Mouse (Mus musculus) limb, embryonic 12.5 days (tissue): ENCODE data around the gene Gpc5. TPM values are rescaled to one million over a fixed set of nuclear protein-coding genes. Genes with fewer than 3 reads are reported as not detected.

Experiments used
- ATAC-seq: fragments of 200-750 bp; cut with Nextera tagmentation; 2 replicates; pipeline ENCODE4 v1.8.0; 2017; ENCODE audit warnings: low read depth, moderate TSS enrichment; ENCODE audit not compliant: insufficient number of reproducible peaks, insufficient read depth, low FRiP score, low TSS enrichment
- H3K27ac ChIP-seq: fragments of 300-500 bp; sonication (generic); 2 replicates; pipeline ENCODE4 v1.5.1; 2016; ENCODE audit warnings: mild to moderate bottlenecking, moderate library complexity
- H3K27me3 ChIP-seq: fragments of 300-500 bp; sonication (generic); 2 replicates; pipeline ENCODE4 v1.6.1; 2016; ENCODE audit warnings: mild to moderate bottlenecking, moderate library complexity
- H3K36me3 ChIP-seq: fragments of 300-500 bp; sonication (generic); 2 replicates; pipeline ENCODE4 v1.6.1; 2016; ENCODE audit warnings: mild to moderate bottlenecking, moderate library complexity
- H3K4me1 ChIP-seq: fragments of 300-500 bp; sonication (generic); replicated peaks from 2 replicates; pipeline ENCODE4 v1.6.1; 2016
- H3K4me2 ChIP-seq: fragments of 300-500 bp; sonication (generic); 2 replicates; pipeline ENCODE4 v1.6.1; 2016; ENCODE audit warnings: mild to moderate bottlenecking, moderate library complexity
- H3K4me3 ChIP-seq: fragments of 300-500 bp; sonication (generic); replicated peaks from 2 replicates; pipeline ENCODE4 v1.5.1; 2016; ENCODE audit warnings: mild to moderate bottlenecking
- H3K9ac ChIP-seq: fragments of 300-500 bp; sonication (generic); replicated peaks from 2 replicates; pipeline ENCODE4 v1.6.1; 2016; ENCODE audit warnings: mild to moderate bottlenecking, moderate library complexity
- H3K9me3 ChIP-seq: fragments of 300-500 bp; sonication (generic); 2 replicates; pipeline ENCODE4 v1.6.1; 2016; ENCODE audit warnings: mild to moderate bottlenecking, moderate library complexity
- WGBS: fragments of 180-500 bp; shearing (Covaris S2); methylation state at CpG from one replicate; pipeline ENCODE4 v1.1.7; 2016; 5-methylcytosine and 5-hydroxymethylcytosine counted together
- polyA plus RNA-seq: library from polyadenylated mRNA; unstranded; fragments of >200 nt; fragmentation: Nextera tagmentation; extraction: Ambion mirVana; gene quantifications from 2 replicates; pipeline ENCODE4 v1.2.1, GENCODE M21; 2016

The Gpc5 gene
- polyA plus RNA-seq, 1 experiment from 2014 or later = 1.2 TPM

GRCm38 (mm10) chr14:115976062-115976461 is 884.0 kb downstream of the Gpc5 start:
- H3K9me3 ChIP-seq = no peaks in the 10 kb centered on the region
- H3K36me3 ChIP-seq = no peaks in the 10 kb centered on the region
- 97% methylated on average over 1 of the region's 1 CpGs for WGBS
- H3K4me2 ChIP-seq = no peak overlapping the region
- H3K9ac ChIP-seq = no peak overlapping the region
- ATAC-seq = no peak
- no peaks in the 10 kb centered on the region for H3K27me3 ChIP-seq
- H3K4me1 ChIP-seq = no peaks in the 10 kb centered on the region
- H3K4me3 ChIP-seq = no peak overlapping the region
- no peak overlapping the region for H3K27ac ChIP-seq

- 76% methylated on average over 2 of the region's 2 CpGs for WGBS
Observed at GRCm38 (mm10) chr14:115979233-115979632, 887.2 kb downstream of the Gpc5 start.

GRCm38 (mm10) chr14:115990764-115991163 is 898.7 kb downstream of the Gpc5 start:
- WGBS = 70% methylated on average over 2 of the region's 2 CpGs
- Histone ChIP-seq H3K27ac (no peak overlapping the region), H3K4me1 (no peaks in the 10 kb centered on the region; the same call in 1 of the 2 replicates), H3K27me3 (no peaks in the 10 kb centered on the region), H3K9me3 (no peaks in the 10 kb centered on the region), H3K36me3 (no peaks in the 10 kb centered on the region), H3K9ac (no peak overlapping the region), H3K4me3 (no peak overlapping the region), H3K4me2 (no peak overlapping the region)
- no peak for ATAC-seq

More at GRCm38 (mm10) chr14:115979233-115979632, 887.2 kb downstream of the Gpc5 start:
- Histone ChIP-seq H3K27ac (no peak overlapping the region), H3K9ac (no peak overlapping the region), H3K4me1 (no peaks in the 10 kb centered on the region), H3K36me3 (no peaks in the 10 kb centered on the region), H3K4me2 (no peak overlapping the region), H3K9me3 (no peaks in the 10 kb centered on the region), H3K4me3 (no peak overlapping the region), H3K27me3 (no peaks in the 10 kb centered on the region)
- no peak for ATAC-seq

- no peak overlapping the region for H3K9ac ChIP-seq
- H3K9me3 ChIP-seq = no peaks in the 10 kb centered on the region
- peak; percentile 62; the same call in 1 of the 2 replicates for ATAC-seq
- 13% methylated on average over 5 of the region's 5 CpGs for WGBS
- no peaks in the 10 kb centered on the region; the same call in 1 of the 2 replicates for H3K4me1 ChIP-seq
- no peaks in the 10 kb centered on the region for H3K27me3 ChIP-seq
- H3K4me3 ChIP-seq = no peak overlapping the region
- H3K4me2 ChIP-seq = no peak overlapping the region
- H3K36me3 ChIP-seq = no peaks in the 10 kb centered on the region
- H3K27ac ChIP-seq = no peak overlapping the region
Observed at GRCm38 (mm10) chr14:115993520-115994106, 901.6 kb downstream of the Gpc5 start.

- no peak overlapping the region for H3K27ac ChIP-seq
- H3K4me2 ChIP-seq = no peak overlapping the region
- no peak for ATAC-seq
- H3K4me3 ChIP-seq = no peak overlapping the region
- H3K27me3 ChIP-seq = no peaks in the 10 kb centered on the region
- 26% methylated on average over 4 of the region's 4 CpGs for WGBS
- H3K9ac ChIP-seq = no peak overlapping the region
- H3K36me3 ChIP-seq = no peaks in the 10 kb centered on the region
- H3K9me3 ChIP-seq = no peaks in the 10 kb centered on the region
- no peaks in the 10 kb centered on the region for H3K4me1 ChIP-seq
Observed at GRCm38 (mm10) chr14:115998931-115999330, 906.9 kb downstream of the Gpc5 start.

- Histone ChIP-seq H3K9me3 (no peaks in the 10 kb centered on the region), H3K36me3 (no peaks in the 10 kb centered on the region), H3K27ac (no peak overlapping the region), H3K4me3 (no peak overlapping the region), H3K9ac (no peak overlapping the region), H3K4me1 (no peaks in the 10 kb centered on the region), H3K4me2 (no peak overlapping the region), H3K27me3 (no peaks in the 10 kb centered on the region)
- ATAC-seq = peak; percentile 76
- WGBS = 51% methylated on average over 4 of the region's 4 CpGs
Observed at GRCm38 (mm10) chr14:116087010-116087409, 995.0 kb downstream of the Gpc5 start.

- Histone ChIP-seq H3K27ac (no peak overlapping the region), H3K4me1 (no peaks in the 10 kb centered on the region), H3K4me2 (no peak overlapping the region), H3K36me3 (no peaks in the 10 kb centered on the region), H3K27me3 (no peaks in the 10 kb centered on the region), H3K9me3 (no peaks in the 10 kb centered on the region), H3K9ac (no peak overlapping the region), H3K4me3 (no peak overlapping the region)
- no peak for ATAC-seq
- WGBS = 90% methylated on average over 1 of the region's 1 CpGs
Observed at GRCm38 (mm10) chr14:116127943-116128342, 1035.9 kb downstream of the Gpc5 start.

GRCm38 (mm10) chr14:116137330-116137729 is 1045.3 kb downstream of the Gpc5 start:
- ATAC-seq = no peak
- 71% methylated on average over 5 of the region's 5 CpGs for WGBS
- Histone ChIP-seq H3K27me3 (no peaks in the 10 kb centered on the region), H3K36me3 (no peaks in the 10 kb centered on the region), H3K4me2 (no peak overlapping the region), H3K4me3 (no peak overlapping the region), H3K9me3 (no peaks in the 10 kb centered on the region), H3K4me1 (no peaks in the 10 kb centered on the region), H3K9ac (no peak overlapping the region), H3K27ac (no peak overlapping the region)

GRCm38 (mm10) chr14:116137772-116138171 is 1045.8 kb downstream of the Gpc5 start:
- no peak overlapping the region for H3K27ac ChIP-seq
- no peak overlapping the region for H3K9ac ChIP-seq
- no peak overlapping the region for H3K4me2 ChIP-seq
- 91% methylated on average over 1 of the region's 1 CpGs for WGBS
- ATAC-seq = no peak
- H3K4me1 ChIP-seq = no peaks in the 10 kb centered on the region
- no peaks in the 10 kb centered on the region for H3K36me3 ChIP-seq
- no peaks in the 10 kb centered on the region for H3K27me3 ChIP-seq
- no peaks in the 10 kb centered on the region for H3K9me3 ChIP-seq
- no peak overlapping the region for H3K4me3 ChIP-seq

- H3K27me3 ChIP-seq = no peaks in the 10 kb centered on the region
- no peaks in the 10 kb centered on the region for H3K9me3 ChIP-seq
- no peaks in the 10 kb centered on the region for H3K36me3 ChIP-seq
- no peaks in the 10 kb centered on the region for H3K4me1 ChIP-seq
- no peak overlapping the region for H3K27ac ChIP-seq
- no peak overlapping the region for H3K4me3 ChIP-seq
- H3K9ac ChIP-seq = no peak overlapping the region
- no peak for ATAC-seq
- 84% methylated on average over 2 of the region's 2 CpGs for WGBS
- no peak overlapping the region for H3K4me2 ChIP-seq
Observed at GRCm38 (mm10) chr14:116162586-116162985, 1070.6 kb downstream of the Gpc5 start.

GRCm38 (mm10) chr14:116167401-116167800 is 1075.4 kb downstream of the Gpc5 start:
- H3K4me2 ChIP-seq = no peak overlapping the region
- ATAC-seq = no peak
- no peaks in the 10 kb centered on the region for H3K9me3 ChIP-seq

GRCm38 (mm10) chr14:116169129-116169528 is 1077.1 kb downstream of the Gpc5 start:
- Histone ChIP-seq H3K9me3 (no peaks in the 10 kb centered on the region), H3K4me3 (no peak overlapping the region), H3K27me3 (no peaks in the 10 kb centered on the region), H3K27ac (no peak overlapping the region), H3K4me1 (no peaks in the 10 kb centered on the region), H3K4me2 (no peak overlapping the region), H3K9ac (no peak overlapping the region), H3K36me3 (no peaks in the 10 kb centered on the region)
- no peak for ATAC-seq
- 60% methylated on average over 5 of the region's 5 CpGs for WGBS

More at GRCm38 (mm10) chr14:116167401-116167800, 1075.4 kb downstream of the Gpc5 start:
- Histone ChIP-seq H3K36me3 (no peaks in the 10 kb centered on the region), H3K4me1 (no peaks in the 10 kb centered on the region), H3K9ac (no peak overlapping the region), H3K27me3 (no peaks in the 10 kb centered on the region), H3K27ac (no peak overlapping the region), H3K4me3 (no peak overlapping the region)
